Mouse (Mus musculus): ENCODE measurements around the gene Bad.

The Bad gene

GRCm38 (mm10) chr19:6915276-6915675 is 26.4 kb upstream of the Bad start:
- no peak for DNase-seq

- DNase-seq, result no peak
These were observed 25.2 kb upstream of the Bad start for GRCm38 (mm10) chr19:6916496-6916895.

GRCm38 (mm10) chr19:6918321-6918720 is 23.3 kb upstream of the Bad start:
- no peak for DNase-seq

GRCm38 (mm10) chr19:6919431-6919830 is 22.2 kb upstream of the Bad start:
- DNase-seq, result no peak

GRCm38 (mm10) chr19:6919876-6920740 is 21.6 kb upstream of the Bad start:
- no peak for DNase-seq

- DNase-seq, result no peak
These were observed 20.7 kb upstream of the Bad start for GRCm38 (mm10) chr19:6920741-6921636.

- peak; percentile 100 for DNase-seq
These were observed 19.8 kb upstream of the Bad start, which contains the start of gene Esrra for GRCm38 (mm10) chr19:6921647-6922567. TSS of gene Esrra (minus strand) at chr19:6921813.

- no peak for DNase-seq
These were observed 18.5 kb upstream of the Bad start for GRCm38 (mm10) chr19:6922901-6923735.

- DNase-seq, result peak; percentile 86
These were observed 17.0 kb upstream of the Bad start for GRCm38 (mm10) chr19:6924461-6925306.

GRCm38 (mm10) chr19:6925307-6925573 is 16.4 kb upstream of the Bad start, which contains the start of gene Catsperz:
TSS of gene Catsperz (minus strand) at chr19:6925380.
- no peak for DNase-seq

GRCm38 (mm10) chr19:6925611-6926329 is 15.9 kb upstream of the Bad start:
- DNase-seq, result no peak

GRCm38 (mm10) chr19:6926559-6927255 is 15.0 kb upstream of the Bad start:
- no peak for DNase-seq

- no peak for DNase-seq
These were observed 13.6 kb upstream of the Bad start for GRCm38 (mm10) chr19:6928080-6928479.

GRCm38 (mm10) chr19:6931002-6931401 is 10.7 kb upstream of the Bad start:
- no peak for DNase-seq

- no peak for DNase-seq
These were observed 9.6 kb upstream of the Bad start for GRCm38 (mm10) chr19:6932018-6932417.

GRCm38 (mm10) chr19:6933102-6933435 is 8.6 kb upstream of the Bad start:
- DNase-seq, result no peak

GRCm38 (mm10) chr19:6933436-6934194 is 8.0 kb upstream of the Bad start:
- peak; percentile 73 for DNase-seq

- no peak for DNase-seq
These were observed 7.3 kb upstream of the Bad start, which contains the start of gene Kcnk4 for GRCm38 (mm10) chr19:6934195-6934977. TSS of gene Kcnk4 (minus strand) at chr19:6934515.

Measured in right cerebral cortex, adult 18-20 months (tissue).